Mouse (Mus musculus) liver, postnatal 0 days (tissue): ENCODE results near the gene Nosip.
"Not testable (repeated sequence)": the region's sequence is repeated elsewhere in the genome, so short reads cannot be mapped to it uniquely, and the experiment has no call there.

Experiments used
- CTCF ChIP-seq: sonication (generic); IDR thresholded peaks from 2 replicates; pipeline ENCODE4 v1.5.1; 2016; ENCODE audit warnings: antibody characterized with exemption, low read depth
- EP300 ChIP-seq: IDR thresholded peaks from 2 replicates; pipeline ENCODE4 v1.6.1; 2016; ENCODE audit warnings: antibody characterized with exemption, low read depth, mild to moderate bottlenecking

- TF ChIP-seq CTCF, EP300: not testable (repeated sequence)
Observed at GRCm38 (mm10) chr7:45125649-45126048, 63.4 kb downstream of the Nosip start.
